Mouse (Mus musculus) kidney, adult 2 months (tissue): ENCODE results near the gene Rhoc.

Experiments
- CTCF ChIP-seq: fragments of 200-500 bp; conservative IDR thresholded peaks from 2 replicates; pipeline ENCODE4 v1.5.1; 2011; ENCODE audit warnings: low read depth, mild to moderate bottlenecking, control low read depth, low read length, moderate library complexity, mixed read lengths; ENCODE audit not compliant: insufficient read depth, insufficient read length
- POLR2A ChIP-seq: fragments of 200-500 bp; IDR thresholded peaks from one replicate; pipeline ENCODE4 v1.6.1; 2011; ENCODE audit warnings: low read depth, low read length, control low read depth

DNA sequence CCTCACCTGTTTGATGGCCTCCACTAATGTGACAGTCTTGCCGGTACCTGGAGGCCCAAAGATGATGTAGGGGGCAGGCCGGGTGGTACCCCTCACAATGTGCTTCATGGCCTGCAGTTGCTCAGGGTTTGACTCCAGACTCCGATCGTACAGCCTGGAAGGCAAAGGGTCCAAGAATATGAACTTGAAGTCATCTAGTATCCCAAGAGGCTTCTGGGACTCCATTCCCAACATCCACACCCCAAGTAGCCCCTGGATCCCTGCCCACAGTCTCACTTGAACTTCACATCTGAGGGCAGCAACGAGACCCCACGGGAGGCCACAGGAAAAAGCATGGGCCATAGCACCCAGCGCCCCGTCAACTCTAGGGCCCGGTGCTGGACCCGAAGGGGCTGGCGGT, 12.5 kb downstream of the Rhoc start:
- TF ChIP-seq POLR2A (no peak), CTCF (no peak)
